Mouse (Mus musculus) hindbrain, embryonic 14.5 days (tissue): Measurements from ENCODE around the gene Rcc2. TPM values are rescaled to one million over a fixed set of nuclear protein-coding genes. Genes with fewer than 3 reads are reported as not detected.

Experiments
- ATAC-seq: fragments of 200-750 bp; cut with Nextera tagmentation; 2 replicates; pipeline ENCODE4 v1.8.0; 2017; ENCODE audit warnings: moderate number of reproducible peaks, mild to moderate bottlenecking, moderate TSS enrichment, moderate library complexity; ENCODE audit not compliant: low FRiP score
- DNase-seq: peaks from one replicate; pipeline ENCODE4 v3.0.0-alpha.2; 2015; ENCODE audit warnings: low spot score
- H3K27ac ChIP-seq: fragments of 300-500 bp; sonication (generic); 2 replicates; pipeline ENCODE4 v1.5.1; 2014; ENCODE audit warnings: mild to moderate bottlenecking, moderate library complexity
- H3K27me3 ChIP-seq: fragments of 300-500 bp; sonication (generic); 2 replicates; pipeline ENCODE4 v1.6.1; 2014; ENCODE audit warnings: mild to moderate bottlenecking, low read length, mixed read lengths; ENCODE audit not compliant: control insufficient read depth, insufficient read depth
- H3K36me3 ChIP-seq: fragments of 300-500 bp; sonication (generic); replicated peaks from 2 replicates; pipeline ENCODE4 v1.6.1; 2014; ENCODE audit not compliant: control insufficient read depth, insufficient read depth
- H3K4me1 ChIP-seq: fragments of 300-500 bp; sonication (generic); replicated peaks from 2 replicates; pipeline ENCODE4 v1.6.1; 2014; ENCODE audit warnings: antibody characterized with exemption, low read length, mixed read lengths; ENCODE audit not compliant: control insufficient read depth, insufficient read depth
- H3K4me2 ChIP-seq: fragments of 300-500 bp; sonication (generic); replicated peaks from 2 replicates; pipeline ENCODE4 v1.6.1; 2014; ENCODE audit warnings: mild to moderate bottlenecking, moderate library complexity
- H3K4me3 ChIP-seq: fragments of 300-500 bp; sonication (generic); replicated peaks from 2 replicates; pipeline ENCODE4 v1.5.1; 2014; ENCODE audit warnings: mild to moderate bottlenecking, low read length
- H3K9ac ChIP-seq: fragments of 300-500 bp; sonication (generic); 2 replicates; pipeline ENCODE4 v1.6.1; 2014
- H3K9me3 ChIP-seq: fragments of 300-500 bp; sonication (generic); 2 replicates; pipeline ENCODE4 v1.6.1; 2016; ENCODE audit warnings: low read length; ENCODE audit not compliant: control insufficient read depth
- WGBS: fragments of 180-500 bp; shearing (Covaris S2); extraction: QIAGEN DNeasy Blood & Tissue Kit; methylation state at CpG from one replicate; pipeline ENCODE4 v1.1.7; 2014; 5-methylcytosine and 5-hydroxymethylcytosine counted together
- polyA plus RNA-seq: library from polyadenylated mRNA; unstranded; fragments of >200 nt; fragmentation: Nextera tagmentation; extraction: Ambion mirVana; gene quantifications from 2 replicates; pipeline ENCODE4 v1.2.1, GENCODE M21; 2014

Rcc2 gene
- polyA plus RNA-seq, 1 experiment from 2014 or later, result 13.8 TPM

DNA sequence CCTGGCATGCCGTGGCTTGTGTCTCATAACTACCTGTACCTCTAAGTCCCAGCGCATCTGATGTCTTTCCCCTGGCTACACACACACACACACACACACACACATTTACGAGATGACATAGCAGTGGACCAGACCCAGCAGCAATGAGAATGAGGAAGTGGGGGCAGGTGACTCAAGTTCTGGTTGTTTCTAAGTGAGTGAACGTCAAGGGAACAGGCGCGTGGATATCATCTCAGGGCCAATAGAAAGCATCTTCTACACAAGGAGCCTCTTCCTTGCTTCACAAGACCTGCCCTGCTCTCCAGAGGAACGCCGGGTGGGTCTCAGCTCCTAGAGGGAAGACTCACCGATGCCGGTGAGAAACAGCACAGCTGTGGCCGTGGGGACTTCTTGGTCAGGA is 40.3 kb downstream of the Rcc2 start:
- Histone ChIP-seq H3K9me3 (no peaks in the 10 kb centered on the region), H3K27me3 (no peaks in the 10 kb centered on the region), H3K9ac (no peak overlapping the region), H3K4me1 (no peaks in the 10 kb centered on the region), H3K36me3 (no peaks in the 10 kb centered on the region), H3K4me2 (no peak overlapping the region), H3K4me3 (no peak overlapping the region), H3K27ac (no peak overlapping the region)
- WGBS, result 89% methylated on average over 11 of the region's 11 CpGs
- ATAC-seq, result no peak
- DNase-seq, result no peak

DNA sequence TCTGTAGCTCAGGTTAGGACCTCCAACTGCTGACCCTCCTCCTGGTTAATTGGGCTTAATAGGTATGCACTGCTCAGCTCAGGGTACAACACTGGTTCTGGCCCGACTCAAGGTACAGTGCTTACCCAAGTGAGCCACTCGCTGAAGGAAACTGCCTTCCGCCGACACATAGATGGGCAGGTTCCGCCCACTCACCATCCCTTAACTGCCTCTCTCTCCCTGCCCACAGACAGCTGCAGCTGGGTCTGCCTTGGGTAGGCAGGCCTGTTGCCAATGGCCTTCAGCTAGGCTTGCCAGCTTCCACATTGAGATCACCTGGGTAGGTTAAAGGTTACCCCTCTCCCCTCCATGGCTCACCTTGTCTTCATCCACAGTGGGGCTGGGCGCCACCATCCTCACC is 41.1 kb downstream of the Rcc2 start:
- Histone ChIP-seq H3K27me3 (no peaks in the 10 kb centered on the region), H3K36me3 (no peaks in the 10 kb centered on the region), H3K9ac (no peak overlapping the region), H3K9me3 (no peaks in the 10 kb centered on the region), H3K4me1 (no peaks in the 10 kb centered on the region), H3K4me3 (no peak overlapping the region), H3K4me2 (no peak overlapping the region), H3K27ac (no peak overlapping the region)
- ATAC-seq (no peak), DNase-seq (no peak)
- 86% methylated on average over 6 of the region's 6 CpGs for WGBS

DNA sequence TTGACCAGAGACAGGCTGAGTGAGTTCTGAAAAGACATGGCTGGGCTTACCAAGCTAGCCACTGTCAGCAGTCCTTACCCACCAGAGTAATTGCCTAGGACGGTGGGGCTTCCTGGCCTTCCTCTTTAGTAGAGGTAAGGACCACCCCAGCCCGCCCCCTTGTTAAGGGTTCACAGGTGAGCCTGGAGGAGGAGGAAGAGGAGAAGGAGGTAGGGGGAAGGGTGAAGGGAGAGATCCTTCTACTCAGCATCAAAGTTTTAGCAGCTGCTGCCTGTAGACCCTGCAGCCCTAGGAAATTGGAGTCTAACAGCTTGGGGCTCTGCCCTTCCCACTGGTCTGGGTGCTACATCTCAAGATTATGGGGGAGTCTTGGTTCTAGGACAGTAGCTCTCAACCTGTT is 42.2 kb downstream of the Rcc2 start, which contains the start of gene Padi6:
Gene Padi6, minus strand, starts transcription at position 101 of the 400 bp plus-strand sequence.
- Histone ChIP-seq H3K4me3 (no peak within 1 kb of the TSS), H3K27me3 (no peaks in the 10 kb centered on the region), H3K27ac (no peak within 1 kb of the TSS), H3K9ac (no peak within 1 kb of the TSS), H3K4me2 (no peak within 1 kb of the TSS), H3K4me1 (no peaks in the 10 kb centered on the region), H3K36me3 (no peaks in the 10 kb centered on the region), H3K9me3 (no peaks in the 10 kb centered on the region)
- WGBS, result 88% methylated on average over 2 of the region's 2 CpGs
- DNase-seq (no peak), ATAC-seq (no peak)

DNA sequence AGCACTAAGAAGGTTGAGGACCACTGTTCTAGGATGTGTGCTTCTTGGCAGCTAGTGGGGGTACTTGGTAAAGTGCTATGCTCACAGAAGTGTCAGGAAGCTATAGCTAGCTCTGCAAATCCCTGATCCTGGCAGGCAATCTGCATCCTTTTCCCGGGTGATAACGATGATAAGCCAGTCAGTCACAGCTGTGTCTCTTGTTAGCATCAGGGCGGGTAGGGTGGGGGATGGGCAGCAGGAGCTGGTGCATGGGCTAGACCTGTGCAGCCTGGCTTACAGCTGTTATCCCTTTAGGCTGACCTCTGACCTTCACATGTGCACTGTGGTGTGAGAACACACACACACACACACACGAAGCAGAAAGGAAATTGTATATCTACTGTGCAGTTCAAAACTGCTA is 42.7 kb downstream of the Rcc2 start:
- no peaks in the 10 kb centered on the region for H3K4me1 ChIP-seq
- no peak for DNase-seq
- H3K27ac ChIP-seq, result no peak overlapping the region
- no peak overlapping the region for H3K9ac ChIP-seq
- no peaks in the 10 kb centered on the region for H3K9me3 ChIP-seq
- no peaks in the 10 kb centered on the region for H3K27me3 ChIP-seq
- H3K4me2 ChIP-seq, result no peak overlapping the region
- 30% methylated on average over 4 of the region's 4 CpGs for WGBS
- H3K4me3 ChIP-seq, result no peak overlapping the region
- H3K36me3 ChIP-seq, result no peaks in the 10 kb centered on the region
- no peak for ATAC-seq

DNA sequence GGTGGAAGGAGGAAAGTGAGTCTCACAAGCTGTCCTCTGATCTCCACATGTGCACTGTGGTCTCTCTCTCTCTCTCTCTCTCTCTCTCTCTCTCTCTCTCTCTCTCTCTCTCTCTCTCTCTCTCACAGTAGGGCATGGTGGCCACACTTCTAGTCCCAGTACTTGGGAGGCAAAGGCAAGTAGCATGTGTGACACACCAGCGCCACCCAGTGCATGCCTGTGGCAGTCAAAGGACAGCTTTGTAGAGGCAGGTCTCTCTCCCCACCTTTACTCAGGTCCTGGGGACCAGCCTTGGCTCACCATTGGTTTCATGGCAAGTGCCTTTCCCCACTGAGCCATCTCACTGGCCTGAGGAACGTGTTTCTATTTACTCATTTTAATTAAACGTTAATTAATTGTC is 44.3 kb downstream of the Rcc2 start:
- ATAC-seq, result no peak
- Histone ChIP-seq H3K36me3 (no peaks in the 10 kb centered on the region), H3K4me1 (no peaks in the 10 kb centered on the region), H3K27ac (no peak overlapping the region), H3K27me3 (no peaks in the 10 kb centered on the region), H3K9me3 (no peaks in the 10 kb centered on the region), H3K4me3 (no peak overlapping the region), H3K4me2 (no peak overlapping the region), H3K9ac (no peak overlapping the region)
- no peak for DNase-seq
- 23% methylated on average over 3 of the region's 3 CpGs for WGBS

DNA sequence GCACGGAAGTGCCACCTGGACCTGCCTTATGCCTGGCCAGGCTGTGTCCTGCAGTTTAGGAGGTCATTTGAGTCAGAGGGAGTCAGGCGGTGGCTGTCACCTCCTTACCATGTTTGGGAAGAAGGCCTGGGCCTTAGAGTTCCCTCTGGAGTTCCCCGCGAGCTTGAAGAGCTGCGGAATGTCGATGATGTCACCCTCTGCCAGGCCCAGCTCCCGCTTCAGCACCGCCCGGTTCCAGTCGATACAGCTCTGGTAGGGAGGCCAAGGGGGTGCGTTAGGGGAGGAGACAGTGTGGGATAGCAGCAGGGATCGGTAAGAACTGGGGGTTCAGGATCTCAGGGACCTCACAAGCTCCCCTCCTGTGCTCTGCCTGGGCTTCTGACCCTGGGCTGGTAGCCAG is 47.6 kb downstream of the Rcc2 start:
- Histone ChIP-seq H3K4me1 (no peaks in the 10 kb centered on the region), H3K27ac (no peak overlapping the region), H3K27me3 (no peaks in the 10 kb centered on the region), H3K9me3 (no peaks in the 10 kb centered on the region), H3K36me3 (no peaks in the 10 kb centered on the region), H3K4me2 (no peak overlapping the region), H3K9ac (no peak overlapping the region), H3K4me3 (no peak overlapping the region)
- 37% methylated on average over 12 of the region's 12 CpGs for WGBS
- DNase-seq (no peak), ATAC-seq (no peak)

DNA sequence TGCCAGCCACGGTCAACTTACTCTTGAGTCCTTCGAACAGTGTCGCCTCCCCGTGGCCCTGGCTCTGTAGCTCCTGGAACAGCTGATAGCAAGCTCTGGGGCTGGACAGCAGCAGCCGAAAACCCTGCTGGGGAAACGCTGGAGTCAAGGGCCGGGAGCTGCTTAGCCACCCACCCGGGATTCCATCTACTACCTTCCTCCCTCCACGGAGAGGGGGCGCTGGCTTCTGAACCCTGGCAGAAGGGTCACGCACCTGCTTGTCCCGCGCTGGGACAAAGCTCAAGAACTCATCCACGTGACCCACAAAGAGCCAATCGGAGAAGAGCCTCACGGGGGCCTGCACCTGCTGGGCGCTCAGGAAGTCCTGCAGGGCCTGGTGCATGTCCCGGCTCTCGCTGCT is 50.0 kb downstream of the Rcc2 start:
- H3K4me3 ChIP-seq, result no peak overlapping the region
- no peak for DNase-seq

DNA sequence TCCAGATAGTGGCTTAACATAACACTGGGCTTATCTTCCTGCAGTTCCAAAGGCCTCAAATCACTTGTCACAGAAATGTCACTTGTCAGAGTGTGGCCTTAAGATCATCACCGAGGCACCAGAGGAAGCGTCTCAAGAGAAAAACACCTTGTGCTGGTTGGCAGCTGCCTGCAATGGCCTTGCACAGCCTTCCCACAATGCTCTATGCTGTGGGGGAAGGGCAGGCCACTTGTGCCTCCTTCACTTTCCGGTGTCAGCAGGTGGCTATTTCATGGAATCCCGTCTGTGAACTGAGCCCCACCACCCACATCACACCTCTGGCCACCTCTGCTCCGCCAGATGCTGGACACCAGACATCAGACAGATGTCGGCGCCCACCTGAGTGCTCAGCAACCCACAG is 53.0 kb downstream of the Rcc2 start:
- Histone ChIP-seq H3K4me1 (0 out of 2 replicates have a peak, but pooled peaks cover 3% of the 10 kb centered on the region), H3K4me2 (no peak overlapping the region), H3K36me3 (no peaks in the 10 kb centered on the region), H3K27ac (no peak overlapping the region), H3K27me3 (no peaks in the 10 kb centered on the region), H3K9ac (no peak overlapping the region), H3K9me3 (no peaks in the 10 kb centered on the region), H3K4me3 (no peak overlapping the region)
- WGBS, result 65% methylated on average over 7 of the region's 7 CpGs
- no peak for DNase-seq
- ATAC-seq, result no peak

More for the DNA sequence above, 50.0 kb downstream of the Rcc2 start:
- H3K27ac ChIP-seq, result no peak overlapping the region
- no peak for ATAC-seq
- 10% methylated on average over 19 of the region's 19 CpGs for WGBS
- no peaks in the 10 kb centered on the region for H3K27me3 ChIP-seq
- no peaks in the 10 kb centered on the region for H3K36me3 ChIP-seq
- no peaks in the 10 kb centered on the region for H3K9me3 ChIP-seq
- H3K4me1 ChIP-seq, result no peaks in the 10 kb centered on the region
- peak overlapping the region; percentile 31 for H3K4me2 ChIP-seq
- H3K9ac ChIP-seq, result no peak overlapping the region

DNA sequence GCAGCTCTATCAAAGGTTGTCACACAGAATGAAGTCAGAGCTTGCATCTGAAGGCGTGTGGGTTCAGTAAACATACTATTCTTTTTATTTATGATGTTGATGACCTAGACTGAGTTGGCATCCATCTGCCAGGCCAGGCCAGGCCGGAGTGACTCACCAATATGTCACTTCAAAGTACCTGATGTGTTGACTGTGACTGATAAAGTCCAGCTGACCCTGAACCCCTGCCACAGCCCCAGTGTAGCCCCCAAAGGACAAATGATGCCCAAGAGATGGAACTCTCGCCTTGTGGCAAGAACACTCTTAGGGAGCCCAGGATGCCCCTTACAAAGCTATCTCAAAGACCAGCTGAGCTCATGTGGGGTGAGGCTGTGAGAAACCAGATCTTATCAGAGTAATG is 55.5 kb downstream of the Rcc2 start:
- DNase-seq (no peak), ATAC-seq (no peak)
- Histone ChIP-seq H3K36me3 (no peaks in the 10 kb centered on the region), H3K27ac (no peak overlapping the region), H3K27me3 (no peaks in the 10 kb centered on the region), H3K4me3 (no peak overlapping the region), H3K9me3 (no peaks in the 10 kb centered on the region), H3K9ac (no peak overlapping the region), H3K4me2 (no peak overlapping the region), H3K4me1 (0 out of 2 replicates have a peak, but pooled peaks cover 3% of the 10 kb centered on the region)
- 85% methylated on average over 3 of the region's 3 CpGs for WGBS

DNA sequence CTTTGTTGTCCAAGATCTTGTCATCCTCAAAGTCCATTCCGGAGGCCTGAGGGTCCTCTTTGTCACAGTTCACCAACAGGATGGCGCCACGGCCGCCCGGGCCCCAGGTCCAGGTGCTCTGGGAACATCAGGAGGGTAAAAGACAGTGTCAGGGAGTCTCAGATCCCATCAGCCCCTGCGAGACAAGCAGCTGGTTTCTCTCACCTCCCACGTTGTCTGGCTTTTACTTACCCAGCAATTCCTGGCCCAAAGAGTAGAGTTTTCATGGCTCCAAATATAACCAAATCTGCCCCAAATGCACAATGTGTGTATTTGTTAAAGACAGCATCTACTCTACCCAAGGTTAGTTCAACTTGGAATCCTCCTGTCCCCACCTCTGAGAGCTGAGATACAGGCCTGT is 61.3 kb downstream of the Rcc2 start:
- H3K9me3 ChIP-seq, result no peaks in the 10 kb centered on the region

More for the DNA sequence above, 61.3 kb downstream of the Rcc2 start:
- no peaks in the 10 kb centered on the region for H3K36me3 ChIP-seq
- WGBS, result 94% methylated on average over 7 of the region's 7 CpGs
- H3K27ac ChIP-seq, result no peak overlapping the region
- no peak overlapping the region for H3K4me3 ChIP-seq
- H3K4me2 ChIP-seq, result no peak overlapping the region
- H3K4me1 ChIP-seq, result 0 out of 2 replicates have a peak, but pooled peaks cover 3% of the 10 kb centered on the region
- DNase-seq (no peak), ATAC-seq (no peak)
- H3K9ac ChIP-seq, result no peak overlapping the region
- no peaks in the 10 kb centered on the region for H3K27me3 ChIP-seq
